Mouse (Mus musculus) heart, adult 2 months (tissue): Measurements from ENCODE around the gene Rnf183.

Experiments used
- CTCF ChIP-seq: fragments of 200-600 bp; IDR thresholded peaks from 2 replicates; pipeline ENCODE4 v1.8.1; 2022; ENCODE audit warnings: antibody characterized with exemption, mild to moderate bottlenecking, moderate library complexity
- EP300 ChIP-seq: fragments of 200-500 bp; IDR thresholded peaks from 2 replicates; pipeline ENCODE4 v1.6.1; 2011; ENCODE audit warnings: low read depth, low read length, control low read depth; ENCODE audit not compliant: insufficient read depth
- POLR2A ChIP-seq: fragments of 200-500 bp; IDR thresholded peaks from 2 replicates; pipeline ENCODE4 v1.6.1; 2011; ENCODE audit warnings: mild to moderate bottlenecking, low read depth, low read length, control low read depth; ENCODE audit not compliant: insufficient read depth

DNA sequence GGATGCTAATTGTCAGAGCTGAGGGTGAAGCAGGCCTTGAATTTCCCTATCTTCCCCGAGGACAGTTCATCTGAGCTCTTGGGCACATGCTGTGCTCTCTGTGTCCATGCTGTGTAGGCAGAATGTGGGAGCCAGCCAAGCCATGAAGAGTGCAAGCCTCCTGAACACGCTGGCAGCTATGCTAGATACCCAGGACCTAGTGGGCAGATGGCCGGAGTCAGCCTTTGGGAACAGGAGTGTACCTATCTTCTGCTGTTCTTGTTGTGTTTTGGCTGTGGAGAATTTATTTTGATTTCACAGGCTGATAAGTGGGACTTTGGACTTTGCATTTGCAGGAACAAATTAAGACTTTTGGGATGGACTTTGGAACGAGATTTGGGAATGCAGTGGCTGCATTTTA lies 5.5 kb upstream of the Rnf183 start:
- TF ChIP-seq CTCF (no peak), POLR2A (no peak), EP300 (no peak)
